Mouse (Mus musculus) left cerebral cortex, adult 8-10 months (tissue): ENCODE data around the gene Spata25. TPM values are rescaled to one million over a fixed set of nuclear protein-coding genes. Genes with fewer than 3 reads are reported as not detected.
"Not testable (repeated sequence)": the region's sequence is repeated elsewhere in the genome, so short reads cannot be mapped to it uniquely, and the experiment has no call there.

Source experiments
- DNase-seq, 2 experiments: peaks; one replicate each; pipeline ENCODE4 v3.0.0; 2022; ENCODE audit warnings: low spot score in 2 of 2
- total RNA-seq, 4 experiments: library from RNA; stranded (reverse); gene quantifications; 2 replicates each; pipeline ENCODE4 v1.2.4; 2022

Spata25 gene
- total RNA-seq, 4 experiments from 2014 or later: 1.0 to 1.4 TPM; not detected in 2

- not testable (repeated sequence) for DNase-seq
These were observed 27.2 kb upstream of the Spata25 start for GRCm38 (mm10) chr2:164855572-164855971.

GRCm38 (mm10) chr2:164850061-164850460 lies 21.7 kb upstream of the Spata25 start:
- no peak for DNase-seq

- no peak for DNase-seq
These were observed 17.4 kb upstream of the Spata25 start for GRCm38 (mm10) chr2:164845782-164846181.

GRCm38 (mm10) chr2:164835164-164835563 lies 6.8 kb upstream of the Spata25 start:
- DNase-seq: no peak

- no peak for DNase-seq
These were observed 6.2 kb upstream of the Spata25 start for GRCm38 (mm10) chr2:164834531-164834930.

GRCm38 (mm10) chr2:164833314-164833959 lies 5.1 kb upstream of the Spata25 start, which contains the start of gene Neurl2:
Gene Neurl2 (minus strand): TSS chr2:164833456.
- DNase-seq: peak; percentile 92 to 95

GRCm38 (mm10) chr2:164832748-164833301 lies 4.5 kb upstream of the Spata25 start, which contains the start of gene Ctsa:
Gene Ctsa (plus strand): TSS chr2:164832873.
- peak; percentile 68 to 70 for DNase-seq

GRCm38 (mm10) chr2:164832032-164832747 lies 3.9 kb upstream of the Spata25 start:
- no peak for DNase-seq

GRCm38 (mm10) chr2:164831029-164831428 lies 2.7 kb upstream of the Spata25 start:
- no peak for DNase-seq

- no peak for DNase-seq
These were observed 753 bp upstream of the Spata25 start for GRCm38 (mm10) chr2:164829090-164829489.

GRCm38 (mm10) chr2:164827146-164827850 lies 1.0 kb downstream of the Spata25 start:
- DNase-seq: no peak

GRCm38 (mm10) chr2:164825521-164825920 lies 2.8 kb downstream of the Spata25 start:
- DNase-seq: no peak

- DNase-seq: no peak
These were observed 4.4 kb downstream of the Spata25 start for GRCm38 (mm10) chr2:164823969-164824368.

- DNase-seq: no peak
These were observed 5.2 kb downstream of the Spata25 start for GRCm38 (mm10) chr2:164823181-164823585.

- DNase-seq: peak; percentile 99 to 100
These were observed 5.6 kb downstream of the Spata25 start, which contains the start of gene Zswim1 for GRCm38 (mm10) chr2:164822636-164823165. Gene Zswim1 (plus strand): TSS chr2:164822686.

GRCm38 (mm10) chr2:164821060-164821459 lies 7.3 kb downstream of the Spata25 start:
- DNase-seq: no peak

GRCm38 (mm10) chr2:164817703-164818102 lies 10.6 kb downstream of the Spata25 start:
- no peak for DNase-seq

- no peak for DNase-seq
These were observed 11.1 kb downstream of the Spata25 start for GRCm38 (mm10) chr2:164817206-164817605.

GRCm38 (mm10) chr2:164815821-164816220 lies 12.5 kb downstream of the Spata25 start:
- no peak for DNase-seq

- no peak for DNase-seq
These were observed 13.0 kb downstream of the Spata25 start for GRCm38 (mm10) chr2:164815348-164815747.

GRCm38 (mm10) chr2:164813557-164813956 lies 14.8 kb downstream of the Spata25 start:
- no peak for DNase-seq
